18 mouse cellular contexts compared by ENCODE assay signal in genomic region chr16:11583941-11584639, GRCm38 (mm10).
A peak's percentile ranks its signal among the peaks of the same experiment; 100 is the strongest.
DNase-seq lines count a peak whose midpoint lies in the region; ATAC-seq and TF ChIP-seq lines count a peak whose summit lies in the region.
"Had no signal": no experiment of that assay in that cellular context is flagged by ENCODE, and none has a peak within 500 bp of the region (broad histone marks: within the 10 kb centered on the region; RNA-seq: fewer than 3 reads in every experiment).

No protein-coding gene starts in this region.

- no peak overlapping the region for H3K4me2 ChIP-seq in stomach, embryonic 14.5 days (replicated peaks; ENCODE audit: low read depth, low read length)
- H3K4me2 ChIP-seq in stomach, postnatal 0 days (replicated peaks; ENCODE audit: low read depth), result no peak overlapping the region
- H3K4me2 ChIP-seq in liver, embryonic 14.5 days (ENCODE audit: low read depth), result peak overlapping the region; percentile 71
- H3K4me2 ChIP-seq in hindbrain, embryonic 12.5 days (replicated peaks), result no peak overlapping the region
- H3K4me2 ChIP-seq in forebrain, embryonic 15.5 days (replicated peaks), result no peak overlapping the region
- H3K4me2 ChIP-seq: embryonic facial prominence, embryonic 15.5 days; forebrain, embryonic 12.5 days had no signal

- TF ChIP-seq CTCF in stomach, postnatal 0 days (IDR thresholded peaks at IDR 0.05; ENCODE audit: low read depth), result no peak
- peak; percentile 21; the same call in 1 of the 2 replicates for TF ChIP-seq CTCF in liver, embryonic 14.5 days (IDR thresholded peaks at IDR 0.05; ENCODE audit: low read depth)

- peak; percentile 43; the same call in 1 of the 2 replicates for ATAC-seq in stomach, embryonic 14.5 days (ENCODE audit: insufficient number of reproducible peaks, insufficient read depth, low FRiP score, low read depth)
- ATAC-seq in stomach, postnatal 0 days (ENCODE audit: low FRiP score, low TSS enrichment), result no peak
- ATAC-seq in liver, embryonic 14.5 days (ENCODE audit: insufficient read depth), result peak; percentile 94
- no peak for ATAC-seq in hindbrain, embryonic 12.5 days (ENCODE audit: low FRiP score)
- ATAC-seq in forebrain, embryonic 15.5 days (replicated peaks), result no peak

- no peak overlapping the region for H3K27ac ChIP-seq in stomach, embryonic 14.5 days (ENCODE audit: low read length)
- no peak overlapping the region for H3K27ac ChIP-seq in stomach, postnatal 0 days (replicated peaks)
- peak overlapping the region; percentile 98 for H3K27ac ChIP-seq in liver, embryonic 14.5 days
- H3K27ac ChIP-seq in hindbrain, embryonic 12.5 days, result no peak overlapping the region
- no peak overlapping the region for H3K27ac ChIP-seq in forebrain, embryonic 15.5 days (replicated peaks)
- H3K27ac ChIP-seq: embryonic facial prominence, embryonic 15.5 days; forebrain, embryonic 12.5 days; hindbrain, embryonic 10.5 days had no signal

- intact Hi-C loops in left cerebral cortex, postnatal 10 days (cut with DNase I), result no loop called here

- no peaks in the 10 kb centered on the region for H3K4me1 ChIP-seq in stomach, embryonic 14.5 days (ENCODE audit: control insufficient read depth, insufficient read depth, low read length)
- no peaks in the 10 kb centered on the region for H3K4me1 ChIP-seq in stomach, postnatal 0 days (replicated peaks; ENCODE audit: control insufficient read depth, insufficient read depth)
- peaks cover 98% of the 10 kb centered on the region for H3K4me1 ChIP-seq in erythroblast, embryonic 14.5 days (ENCODE audit: control insufficient read depth)
- peaks cover 49 to 69% of the 10 kb centered on the region in 2 experiments for H3K4me1 ChIP-seq in liver, embryonic 14.5 days (replicated peaks; ENCODE audit: control insufficient read depth in 2 of 2, insufficient read depth in 2 of 2, low read length in 1 of 2)
- no peaks in the 10 kb centered on the region for H3K4me1 ChIP-seq in hindbrain, embryonic 12.5 days
- no peaks in the 10 kb centered on the region for H3K4me1 ChIP-seq in forebrain, embryonic 15.5 days
- H3K4me1 ChIP-seq: embryonic facial prominence, embryonic 15.5 days; forebrain, embryonic 12.5 days had no signal

- H3K36me3 ChIP-seq in stomach, embryonic 14.5 days (ENCODE audit: control insufficient read depth, insufficient read depth, low read length), result no peaks in the 10 kb centered on the region
- H3K36me3 ChIP-seq in stomach, postnatal 0 days (ENCODE audit: control insufficient read depth, insufficient read depth, low read length), result no peaks in the 10 kb centered on the region
- peaks cover 34% of the 10 kb centered on the region for H3K36me3 ChIP-seq in erythroblast, embryonic 14.5 days (ENCODE audit: control insufficient read depth)
- no peaks in the 10 kb centered on the region for H3K36me3 ChIP-seq in liver, embryonic 14.5 days (replicated peaks; ENCODE audit: control insufficient read depth, insufficient read depth, low read depth)
- no peaks in the 10 kb centered on the region for H3K36me3 ChIP-seq in hindbrain, embryonic 12.5 days
- no peaks in the 10 kb centered on the region for H3K36me3 ChIP-seq in forebrain, embryonic 15.5 days
- H3K36me3 ChIP-seq: embryonic facial prominence, embryonic 15.5 days; forebrain, embryonic 12.5 days; hindbrain, embryonic 10.5 days had no signal

- H3K4me3 ChIP-seq in stomach, embryonic 14.5 days (ENCODE audit: low read depth, low read length), result no peak overlapping the region
- no peak overlapping the region for H3K4me3 ChIP-seq in stomach, postnatal 0 days (ENCODE audit: low read depth, low read length)
- peak overlapping the region; percentile 56 for H3K4me3 ChIP-seq in erythroblast, embryonic 14.5 days (replicated peaks)
- peak overlapping the region; percentile 28 to 41 for H3K4me3 ChIP-seq in liver, embryonic 14.5 days (ENCODE audit: insufficient read depth in 1 of 2, low read depth in 2 of 2, low read length in 2 of 2)
- no peak overlapping the region for H3K4me3 ChIP-seq in hindbrain, embryonic 12.5 days
- H3K4me3 ChIP-seq in forebrain, embryonic 15.5 days, result no peak overlapping the region
- H3K4me3 ChIP-seq: embryonic facial prominence, embryonic 15.5 days; forebrain, embryonic 12.5 days; hindbrain, embryonic 10.5 days; myocyte had no signal

- H3K9ac ChIP-seq in stomach, embryonic 14.5 days (replicated peaks; ENCODE audit: low read depth, low read length), result no peak overlapping the region
- H3K9ac ChIP-seq in stomach, postnatal 0 days (ENCODE audit: low read length), result no peak overlapping the region
- peak overlapping the region; percentile 69 for H3K9ac ChIP-seq in liver, embryonic 14.5 days (replicated peaks)
- no peak overlapping the region for H3K9ac ChIP-seq in hindbrain, embryonic 12.5 days
- no peak overlapping the region for H3K9ac ChIP-seq in forebrain, embryonic 15.5 days (replicated peaks)
- H3K9ac ChIP-seq: embryonic facial prominence, embryonic 15.5 days; forebrain, embryonic 12.5 days had no signal

- TF ChIP-seq EP300 in stomach, postnatal 0 days (optimal IDR thresholded peaks at IDR 0.05), result no peak
- TF ChIP-seq EP300 in liver, embryonic 14.5 days (IDR thresholded peaks at IDR 0.05; ENCODE audit: low read depth), result peak; percentile 87

- H3K9me3 ChIP-seq in stomach, embryonic 14.5 days (ENCODE audit: control insufficient read depth, low read depth, low read length), result no peaks in the 10 kb centered on the region
- H3K9me3 ChIP-seq in stomach, postnatal 0 days (ENCODE audit: control insufficient read depth, low read length), result no peaks in the 10 kb centered on the region
- no peaks in the 10 kb centered on the region for H3K9me3 ChIP-seq in erythroblast, embryonic 14.5 days (ENCODE audit: control insufficient read depth, low read length)
- no peaks in the 10 kb centered on the region for H3K9me3 ChIP-seq in liver, embryonic 14.5 days (ENCODE audit: control insufficient read depth, low read length)
- no peaks in the 10 kb centered on the region for H3K9me3 ChIP-seq in hindbrain, embryonic 12.5 days (replicated peaks)
- no peaks in the 10 kb centered on the region for H3K9me3 ChIP-seq in forebrain, embryonic 15.5 days
- H3K9me3 ChIP-seq: embryonic facial prominence, embryonic 15.5 days; forebrain, embryonic 12.5 days; hindbrain, embryonic 10.5 days had no signal

- WGBS in stomach, embryonic 14.5 days, result 89% methylated on average over 8 of the region's 8 CpGs
- WGBS in stomach, postnatal 0 days, result 88% methylated on average over 8 of the region's 8 CpGs
- 33% methylated on average over 8 of the region's 8 CpGs for WGBS in liver, embryonic 14.5 days (ENCODE audit: insufficient replicate concordance)
- WGBS in hindbrain, embryonic 12.5 days, result 90% methylated on average over 8 of the region's 8 CpGs
- WGBS in forebrain, embryonic 15.5 days, result 93% methylated on average over 8 of the region's 8 CpGs

- DNase-seq in stomach, postnatal 0 days (ENCODE audit: low spot score), result no peak
- peak; percentile 76 to 79 (median 79) for DNase-seq in liver, embryonic 14.5 days (ENCODE audit: low read depth in 3 of 3, low spot score in 3 of 3)
- DNase-seq in left cerebral cortex, postnatal 10 days (ENCODE audit: extremely low spot score in 1 of 2, low spot score in 2 of 2), result no peak
- DNase-seq: adrenal gland, adult 2 months; cerebellum, adult 11-12 months; cerebellum, postnatal 14 days; embryo, embryonic 11 days; kidney, postnatal 4 days; midbrain, embryonic 14.5 days; thymus, postnatal 25 days had no signal

- H3K27me3 ChIP-seq in stomach, embryonic 14.5 days (ENCODE audit: control insufficient read depth, insufficient read depth, low read length), result no peaks in the 10 kb centered on the region
- H3K27me3 ChIP-seq in stomach, postnatal 0 days (ENCODE audit: control insufficient read depth, insufficient read depth, low read length), result no peaks in the 10 kb centered on the region
- no peaks in the 10 kb centered on the region for H3K27me3 ChIP-seq in erythroblast, embryonic 14.5 days (ENCODE audit: control insufficient read depth)
- no peaks in the 10 kb centered on the region for H3K27me3 ChIP-seq in liver, embryonic 14.5 days (ENCODE audit: control insufficient read depth, insufficient read depth, low read length)
- no peaks in the 10 kb centered on the region for H3K27me3 ChIP-seq in hindbrain, embryonic 12.5 days
- no peaks in the 10 kb centered on the region for H3K27me3 ChIP-seq in forebrain, embryonic 15.5 days
- H3K27me3 ChIP-seq: embryonic facial prominence, embryonic 15.5 days; forebrain, embryonic 12.5 days had no signal

Comparison
In these comparisons a context has a peak if more than half of its experiments do, and no peak if none do; other contexts are left out.
1. ATAC-seq: peak in stomach, embryonic 14.5 days (single experiment) and liver, embryonic 14.5 days (single experiment); none in stomach, postnatal 0 days (single experiment), hindbrain, embryonic 12.5 days (single experiment) and forebrain, embryonic 15.5 days (single experiment).
2. H3K4me3 ChIP-seq: peak in erythroblast, embryonic 14.5 days (single experiment) and liver, embryonic 14.5 days (2 of 2); none in stomach, embryonic 14.5 days (single experiment), stomach, postnatal 0 days (single experiment), hindbrain, embryonic 12.5 days (single experiment) and forebrain, embryonic 15.5 days (single experiment).
3. DNase-seq: peak in liver, embryonic 14.5 days (3 of 3); none in stomach, postnatal 0 days (single experiment) and left cerebral cortex, postnatal 10 days (0 of 2).